Mouse (Mus musculus) adrenal gland (tissue): Measurements from ENCODE around the gene Idh2.
"Not testable (repeated sequence)": the region's sequence is repeated elsewhere in the genome, so short reads cannot be mapped to it uniquely, and the experiment has no call there.

ENCODE experiments used
- intact Hi-C: fragments of 180-260 bp; cut with DNase I; formaldehyde crosslinking; loops from one replicate; pipeline ENCODE4 v1.15.1; 2025
- long read RNA-seq, 2 experiments: library from polyadenylated mRNA; unstranded; transcript quantifications; one replicate each; pipeline ENCODE4 v2.0.0; 2020; ENCODE audit warnings: borderline replicate concordance in 1 of 2; ENCODE audit not compliant: insufficient replicate concordance in 1 of 2

Gene Idh2
- long read RNA-seq, experiment 1, transcript Idh2-201 (11 exons, 1,745 nt) = major isoform, 88 of 94 reads
- long read RNA-seq, experiment 1, partial matches to known transcripts = 2 of 94 reads
- long read RNA-seq, experiment 1, other reads (novel, unspliced or antisense) = 4 of 94 reads
- long read RNA-seq, experiment 2, transcript Idh2-201 (11 exons, 1,745 nt) = major isoform, 141 of 157 reads
- long read RNA-seq, experiment 2, partial matches to known transcripts = 6 of 157 reads
- long read RNA-seq, experiment 2, other reads (novel, unspliced or antisense) = 10 of 157 reads

DNA sequence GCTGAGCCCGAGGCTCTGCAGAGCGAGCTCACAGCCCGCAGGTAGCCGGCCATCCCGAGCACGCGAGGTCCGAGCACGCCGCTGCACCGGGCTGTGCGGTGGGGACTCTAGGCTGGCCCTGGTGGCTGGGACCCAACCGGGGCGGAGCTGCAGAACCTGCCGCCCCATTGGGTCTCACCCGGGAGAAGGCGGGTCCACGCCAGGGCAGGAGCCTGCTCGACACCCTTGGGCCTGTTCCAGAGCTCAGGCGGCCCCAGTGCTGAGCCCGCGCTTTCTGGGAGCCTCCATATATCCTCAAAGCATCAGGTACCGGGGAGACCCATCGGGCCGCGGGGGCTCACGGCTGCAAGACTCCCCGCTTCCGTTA, at the start of gene Idh2:
Gene Idh2 (minus strand): TSS at position 169 of the 367 bp plus-strand sequence.
- intact Hi-C loops = no loop called here

GRCm38 (mm10) chr7:80160945-80161306, 45.7 kb upstream of the Idh2 start:
- intact Hi-C loops = no loop called here

DNA sequence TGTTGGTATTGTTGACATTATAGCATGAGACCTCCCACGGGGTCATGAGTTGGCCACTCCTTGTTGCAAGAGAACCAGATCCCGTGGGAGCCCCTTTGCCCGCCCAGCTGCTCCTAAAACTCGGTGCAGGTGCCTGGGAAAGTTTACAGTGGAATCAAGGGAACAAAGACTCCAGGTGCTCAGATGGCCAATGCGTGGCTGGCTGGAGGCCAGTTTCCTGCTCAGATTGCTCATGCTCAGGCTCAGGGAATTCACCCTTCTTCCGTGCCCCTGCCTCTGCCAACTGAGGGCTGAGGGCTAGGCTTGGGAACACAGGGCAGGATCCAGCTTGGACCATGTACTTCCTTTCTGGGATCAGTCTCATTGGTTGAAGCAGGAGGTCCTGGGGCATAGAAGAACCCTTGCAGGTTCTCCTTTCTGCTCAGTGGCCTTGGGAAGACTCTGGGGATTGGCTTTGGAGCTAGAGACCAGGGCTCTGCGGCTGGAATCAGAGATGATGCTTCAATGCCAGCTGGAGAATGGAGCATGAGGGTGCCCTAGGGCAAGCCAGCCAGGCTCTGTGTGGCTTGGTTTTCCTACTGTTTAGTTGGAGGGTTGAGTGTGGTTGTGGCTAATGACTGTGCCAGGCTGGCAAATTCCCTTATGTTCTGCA, 45.2 kb upstream of the Idh2 start:
- intact Hi-C loops = no loop called here

DNA sequence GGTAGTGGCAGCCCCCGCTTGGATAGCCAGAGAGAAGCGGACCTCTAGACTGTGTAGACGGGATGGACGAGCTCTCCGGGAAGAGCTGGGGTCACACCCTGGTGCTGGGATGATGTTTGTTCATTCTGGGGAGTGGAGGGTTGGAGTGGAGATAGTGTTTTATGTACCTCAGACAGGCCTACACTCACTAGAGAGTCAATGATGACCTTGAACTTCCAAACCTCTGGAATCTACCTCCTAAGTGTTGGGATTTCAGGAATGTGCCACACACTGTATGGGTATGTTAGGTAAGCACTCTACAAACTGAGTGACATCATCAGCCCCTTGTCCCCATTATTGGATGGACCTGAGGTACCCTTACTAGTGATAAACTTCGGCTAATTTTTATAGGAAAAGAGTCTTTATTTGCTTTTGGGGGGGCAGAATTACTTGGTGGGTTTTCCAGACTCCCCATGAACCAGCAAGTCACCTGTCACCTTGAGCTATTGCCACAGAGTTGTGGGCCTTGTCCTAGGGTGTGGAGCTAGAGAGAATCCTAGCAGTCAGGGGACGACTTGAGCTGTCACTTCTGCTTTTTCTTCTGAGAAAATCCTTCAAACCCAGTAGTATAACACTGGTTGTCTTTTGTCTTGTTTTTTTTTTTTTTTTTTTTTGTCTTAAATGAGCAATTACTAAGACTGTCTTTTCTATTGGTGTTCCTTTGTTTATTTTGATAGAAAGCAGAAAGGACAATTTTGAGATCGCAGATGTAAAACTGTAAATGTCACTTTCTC, 43.5 kb upstream of the Idh2 start:
- intact Hi-C loops = loop anchor here (5.0 kb wide), 1 partner anchor 59 kb away; no protein-coding TSS in a partner anchor

GRCm38 (mm10) chr7:80156711-80157227, 41.6 kb upstream of the Idh2 start:
- intact Hi-C loops = loop anchor here (5.0 kb wide), 1 partner anchor 61 kb away; no protein-coding TSS in a partner anchor

GRCm38 (mm10) chr7:80154689-80155088, 39.5 kb upstream of the Idh2 start:
- intact Hi-C loops = loop anchor here (5.0 kb wide), 1 partner anchor 63 kb away; no protein-coding TSS in a partner anchor

- intact Hi-C loops = no loop called here
These were observed 37.6 kb upstream of the Idh2 start for GRCm38 (mm10) chr7:80152756-80153155.

GRCm38 (mm10) chr7:80152152-80152551, 37.0 kb upstream of the Idh2 start:
- intact Hi-C loops = no loop called here

GRCm38 (mm10) chr7:80149356-80149755, 34.2 kb upstream of the Idh2 start:
- intact Hi-C loops = no loop called here

- intact Hi-C loops = no loop called here
These were observed 30.9 kb upstream of the Idh2 start for GRCm38 (mm10) chr7:80146077-80146476.

- intact Hi-C loops = loop anchor here (5.0 kb wide), 2 partner anchors 113 to 233 kb away; no protein-coding TSS in a partner anchor
These were observed 29.5 kb upstream of the Idh2 start for GRCm38 (mm10) chr7:80144695-80145094.

- intact Hi-C loops = loop anchor here (5.0 kb wide), 2 partner anchors 114 to 234 kb away; no protein-coding TSS in a partner anchor
These were observed 28.4 kb upstream of the Idh2 start for GRCm38 (mm10) chr7:80143331-80144273.

DNA sequence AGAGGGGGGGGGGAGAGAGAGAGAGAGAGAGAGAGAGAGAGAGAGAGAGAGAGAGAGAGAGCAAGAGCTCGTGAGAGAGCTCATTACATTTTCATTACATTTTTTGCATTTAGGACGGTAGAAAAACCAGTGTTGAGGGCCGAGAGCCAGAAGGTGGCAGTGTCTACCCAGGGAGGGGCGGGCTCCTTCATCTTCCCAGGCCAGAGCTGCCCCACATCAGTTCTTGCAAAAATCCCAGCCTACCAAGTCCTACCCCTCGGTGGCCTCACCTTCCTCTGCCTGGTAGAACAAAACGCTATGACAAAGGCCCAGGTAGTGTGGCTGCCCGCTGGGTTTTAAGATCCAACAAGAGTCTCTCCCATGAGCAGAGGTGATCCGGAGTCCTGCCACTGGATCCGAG, 25.6 kb upstream of the Idh2 start:
- intact Hi-C loops = loop anchor here (5.0 kb wide), 2 partner anchors 116 to 236 kb away; no protein-coding TSS in a partner anchor

- intact Hi-C loops = no loop called here
These were observed 23.2 kb upstream of the Idh2 start for GRCm38 (mm10) chr7:80138375-80138774.

GRCm38 (mm10) chr7:80135173-80135532, 20.0 kb upstream of the Idh2 start:
- intact Hi-C loops = no loop called here

DNA sequence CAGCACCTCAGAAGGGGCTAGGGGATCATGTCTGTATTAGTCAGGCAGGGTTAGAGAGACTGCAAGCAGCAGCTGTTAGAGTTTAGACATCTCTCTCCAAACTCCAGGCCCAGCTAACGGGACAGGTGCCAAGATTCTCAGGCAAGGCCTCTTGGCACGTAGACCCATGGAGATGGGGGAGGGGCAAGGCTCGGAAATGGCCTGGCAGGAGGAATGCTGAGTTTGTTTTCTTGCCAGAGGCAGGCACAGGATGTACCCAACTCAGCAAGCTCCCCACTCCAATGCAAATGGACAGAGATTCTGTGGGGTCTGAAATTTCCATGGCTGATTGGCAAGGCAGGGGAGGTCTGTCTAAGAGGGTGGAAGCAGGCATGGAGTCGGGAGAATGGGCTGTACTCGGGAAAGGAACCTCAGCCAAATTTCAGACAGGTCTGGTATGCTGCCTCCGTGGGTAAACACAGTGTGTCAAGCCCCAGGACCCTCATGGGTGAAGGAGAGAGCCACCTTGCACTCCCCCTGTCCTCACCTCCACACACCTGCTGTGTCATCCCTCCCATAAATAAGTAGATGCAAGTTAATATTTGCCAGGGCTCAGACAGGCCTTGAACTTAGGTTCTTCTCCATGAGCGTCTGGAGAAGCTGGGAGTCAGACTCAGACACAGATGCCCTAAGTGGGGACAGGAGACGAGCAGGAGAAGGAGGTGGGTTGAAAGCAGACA, 19.4 kb upstream of the Idh2 start:
- intact Hi-C loops = no loop called here

GRCm38 (mm10) chr7:80132541-80132940, 17.3 kb upstream of the Idh2 start:
- intact Hi-C loops = no loop called here

DNA sequence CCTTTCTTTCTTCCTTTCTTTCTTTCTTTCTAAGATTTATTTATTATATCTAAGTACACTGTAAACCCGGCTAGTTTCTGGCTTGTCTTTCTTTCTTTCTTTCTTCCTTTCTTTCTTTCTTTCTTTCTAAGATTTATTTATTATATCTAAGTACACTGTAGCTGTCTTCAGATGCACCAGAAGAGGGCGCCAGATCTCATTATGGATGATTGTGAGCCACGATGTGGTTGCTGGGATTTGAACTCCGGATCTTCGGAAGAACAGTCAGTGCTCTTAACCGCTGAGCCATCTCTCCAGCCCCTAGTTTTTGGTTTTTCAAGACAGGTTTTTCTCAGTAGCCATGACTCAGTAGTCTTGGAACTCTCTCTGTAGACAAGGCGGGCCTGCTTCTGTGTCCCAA, 16.1 kb upstream of the Idh2 start:
- intact Hi-C loops = not testable (repeated sequence)

- intact Hi-C loops = no loop called here
These were observed 15.3 kb upstream of the Idh2 start for GRCm38 (mm10) chr7:80130344-80131055.
